In genomic region chr6:97553431-97553830, GRCm38 (mm10) we compare ENCODE assay signal across 21 mouse cellular contexts.
DNase-seq lines count a peak whose midpoint lies in the region; ATAC-seq lines count a peak whose summit lies in the region.
"Had no signal": no experiment of that assay in that cellular context is flagged by ENCODE, and none has a peak within 500 bp of the region (broad histone marks: within the 10 kb centered on the region; RNA-seq: fewer than 3 reads in every experiment).

No protein-coding gene starts in this region.

- no peaks in the 10 kb centered on the region for H3K9me3 ChIP-seq in hindbrain, embryonic 12.5 days (replicated peaks)
- no peaks in the 10 kb centered on the region for H3K9me3 ChIP-seq in hindbrain, embryonic 16.5 days (ENCODE audit: control insufficient read depth, low read length)
- no peaks in the 10 kb centered on the region for H3K9me3 ChIP-seq in midbrain, embryonic 13.5 days
- no peaks in the 10 kb centered on the region for H3K9me3 ChIP-seq in midbrain, embryonic 14.5 days (ENCODE audit: control insufficient read depth, low read length)
- H3K9me3 ChIP-seq: heart, embryonic 10.5 days; intestine, embryonic 15.5 days; midbrain, embryonic 10.5 days; neural tube, embryonic 12.5 days; stomach, embryonic 15.5 days had no signal

- H3K27ac ChIP-seq in hindbrain, embryonic 12.5 days: peak overlapping the region; percentile 56; the same call in 1 of the 2 replicates
- H3K27ac ChIP-seq in hindbrain, embryonic 16.5 days (ENCODE audit: low read depth, low read length): no peak overlapping the region
- H3K27ac ChIP-seq in midbrain, embryonic 13.5 days: 0 out of 2 replicates have a peak overlapping the region, but pooled peaks have one; percentile 45
- H3K27ac ChIP-seq in midbrain, embryonic 14.5 days (replicated peaks; ENCODE audit: low read depth, low read length): no peak overlapping the region
- H3K27ac ChIP-seq: heart, embryonic 10.5 days; intestine, embryonic 15.5 days; midbrain, embryonic 10.5 days; stomach, embryonic 15.5 days had no signal

- H3K4me1 ChIP-seq in hindbrain, embryonic 12.5 days: peaks cover 45% of the 10 kb centered on the region
- H3K4me1 ChIP-seq in hindbrain, embryonic 16.5 days (ENCODE audit: control insufficient read depth, insufficient read depth, low read depth, low read length): peaks cover 27% of the 10 kb centered on the region
- H3K4me1 ChIP-seq in midbrain, embryonic 13.5 days (replicated peaks): peaks cover 39% of the 10 kb centered on the region
- H3K4me1 ChIP-seq in midbrain, embryonic 14.5 days (ENCODE audit: control insufficient read depth, insufficient read depth, low read length): peaks cover 25% of the 10 kb centered on the region
- H3K4me1 ChIP-seq: intestine, embryonic 15.5 days; stomach, embryonic 15.5 days had no signal

- no peak overlapping the region for H3K4me3 ChIP-seq in hindbrain, embryonic 12.5 days
- H3K4me3 ChIP-seq in hindbrain, embryonic 16.5 days (ENCODE audit: low read length): no peak overlapping the region
- no peak overlapping the region for H3K4me3 ChIP-seq in midbrain, embryonic 13.5 days (replicated peaks)
- no peak overlapping the region for H3K4me3 ChIP-seq in midbrain, embryonic 14.5 days (replicated peaks; ENCODE audit: low read depth, low read length)
- H3K4me3 ChIP-seq: heart, embryonic 10.5 days; intestine, embryonic 15.5 days; midbrain, embryonic 10.5 days; neural tube, embryonic 12.5 days; stomach, embryonic 15.5 days had no signal

- no peak overlapping the region for H3K9ac ChIP-seq in hindbrain, embryonic 12.5 days
- H3K9ac ChIP-seq in hindbrain, embryonic 16.5 days (ENCODE audit: low read depth, low read length): no peak overlapping the region
- H3K9ac ChIP-seq in midbrain, embryonic 13.5 days (replicated peaks): no peak overlapping the region
- H3K9ac ChIP-seq in midbrain, embryonic 14.5 days (replicated peaks; ENCODE audit: low read length): no peak overlapping the region
- H3K9ac ChIP-seq: intestine, embryonic 15.5 days; neural tube, embryonic 12.5 days; stomach, embryonic 15.5 days had no signal

- H3K27me3 ChIP-seq in hindbrain, embryonic 12.5 days: no peaks in the 10 kb centered on the region
- H3K27me3 ChIP-seq in hindbrain, embryonic 16.5 days (replicated peaks; ENCODE audit: control insufficient read depth, insufficient read depth, low read length): no peaks in the 10 kb centered on the region
- H3K27me3 ChIP-seq in midbrain, embryonic 13.5 days: no peaks in the 10 kb centered on the region
- H3K27me3 ChIP-seq in midbrain, embryonic 14.5 days (ENCODE audit: control insufficient read depth, insufficient read depth, low read length): no peaks in the 10 kb centered on the region
- H3K27me3 ChIP-seq: intestine, embryonic 15.5 days; neural tube, embryonic 12.5 days; stomach, embryonic 15.5 days had no signal

- no peak for ATAC-seq in hindbrain, embryonic 12.5 days (ENCODE audit: low FRiP score)
- ATAC-seq in hindbrain, embryonic 16.5 days: no peak
- no peak for ATAC-seq in midbrain, embryonic 13.5 days
- no peak for ATAC-seq in midbrain, embryonic 14.5 days (ENCODE audit: low FRiP score, low TSS enrichment)
- ATAC-seq: intestine, embryonic 15.5 days had no signal

- H3K4me2 ChIP-seq in hindbrain, embryonic 12.5 days (replicated peaks): no peak overlapping the region
- H3K4me2 ChIP-seq in hindbrain, embryonic 16.5 days (ENCODE audit: low read length): no peak overlapping the region
- no peak overlapping the region for H3K4me2 ChIP-seq in midbrain, embryonic 13.5 days (replicated peaks)
- H3K4me2 ChIP-seq in midbrain, embryonic 14.5 days (ENCODE audit: low read length): no peak overlapping the region
- H3K4me2 ChIP-seq: intestine, embryonic 15.5 days; neural tube, embryonic 12.5 days; stomach, embryonic 15.5 days had no signal

- DNase-seq in adrenal gland, postnatal 14 days: peak; percentile 19
- DNase-seq in adrenal gland, adult 18-20 months (ENCODE audit: low spot score in 2 of 2): no peak
- no peak for DNase-seq in midbrain, embryonic 14.5 days
- DNase-seq in right cerebral cortex, adult 2 months (ENCODE audit: low spot score in 2 of 2): no peak
- DNase-seq: adrenal gland, adult 8-10 months; cerebellum, adult 18-20 months; gastrocnemius, postnatal 10 days; heart, postnatal 4 days; kidney, adult 8-10 months; kidney, postnatal 10 days; lung, postnatal 10 days; right cerebral cortex, adult 18-20 months; thymus, postnatal 25 days had no signal

- WGBS in hindbrain, embryonic 12.5 days: 70% methylated on average over 4 of the region's 4 CpGs
- WGBS in hindbrain, embryonic 16.5 days: 39% methylated on average over 4 of the region's 4 CpGs
- WGBS in midbrain, embryonic 13.5 days: 66% methylated on average over 4 of the region's 4 CpGs
- WGBS in midbrain, embryonic 14.5 days: 69% methylated on average over 4 of the region's 4 CpGs

- no peaks in the 10 kb centered on the region for H3K36me3 ChIP-seq in hindbrain, embryonic 12.5 days
- H3K36me3 ChIP-seq in hindbrain, embryonic 16.5 days (ENCODE audit: control insufficient read depth, insufficient read depth, low read length): no peaks in the 10 kb centered on the region
- no peaks in the 10 kb centered on the region for H3K36me3 ChIP-seq in midbrain, embryonic 13.5 days
- H3K36me3 ChIP-seq in midbrain, embryonic 14.5 days (ENCODE audit: control insufficient read depth, insufficient read depth, low read length): no peaks in the 10 kb centered on the region
- H3K36me3 ChIP-seq: heart, embryonic 10.5 days; intestine, embryonic 15.5 days; midbrain, embryonic 10.5 days; neural tube, embryonic 12.5 days; stomach, embryonic 15.5 days had no signal

Comparison
In these comparisons a context has a peak if more than half of its experiments do, and no peak if none do; other contexts are left out.
1. H3K27ac ChIP-seq: peak in hindbrain, embryonic 12.5 days (single experiment) and midbrain, embryonic 13.5 days (single experiment); none in hindbrain, embryonic 16.5 days (single experiment) and midbrain, embryonic 14.5 days (single experiment).